Mouse (Mus musculus): ENCODE results near the gene Naa10.

The Naa10 gene

DNA sequence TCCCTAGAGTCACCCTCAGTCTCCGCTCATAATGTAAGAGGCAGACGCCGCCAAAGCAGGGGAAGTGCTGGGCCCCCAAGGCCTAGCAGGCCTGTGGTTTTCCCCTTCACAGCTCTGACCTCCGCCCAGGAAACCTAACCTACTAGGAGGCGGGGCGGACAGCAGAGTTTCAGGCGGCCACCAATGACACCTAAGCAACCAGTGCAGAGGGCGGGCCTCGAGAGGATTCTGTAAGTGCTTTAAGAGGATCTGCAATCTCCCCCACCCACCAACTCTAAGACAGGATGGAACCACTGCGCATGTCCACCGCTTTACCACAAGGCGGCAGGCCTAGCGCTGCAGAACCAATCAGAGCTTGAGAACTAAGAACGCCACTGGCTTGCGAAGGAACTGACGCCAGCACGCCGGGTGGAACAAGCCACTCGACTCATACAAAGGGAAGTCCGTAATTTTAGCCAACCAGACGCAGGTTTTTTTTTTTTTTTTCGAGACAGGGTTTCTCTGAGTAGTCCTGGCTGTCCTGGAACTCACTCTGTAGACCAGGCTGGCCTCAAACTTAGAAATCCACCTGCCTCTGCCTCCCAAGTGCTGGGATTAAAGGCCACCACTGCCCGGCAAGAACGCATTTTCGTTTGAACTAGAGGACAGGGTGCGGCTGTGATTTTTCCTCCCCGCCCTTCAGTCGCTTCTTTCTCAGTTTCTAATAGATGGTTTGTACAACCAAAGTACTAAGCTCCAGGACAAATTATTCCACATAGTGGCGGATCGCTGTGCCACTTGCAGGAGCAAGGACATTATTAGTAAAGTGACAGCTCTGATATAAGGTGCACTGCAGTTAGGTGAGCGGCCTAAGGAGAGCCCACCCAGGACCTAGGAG, 6.7 kb downstream of the Naa10 start:
- peak; percentile 87 to 88 for DNase-seq

GRCm38 (mm10) chrX:73911588-73911987, 10.2 kb downstream of the Naa10 start:
- DNase-seq: no peak

DNA sequence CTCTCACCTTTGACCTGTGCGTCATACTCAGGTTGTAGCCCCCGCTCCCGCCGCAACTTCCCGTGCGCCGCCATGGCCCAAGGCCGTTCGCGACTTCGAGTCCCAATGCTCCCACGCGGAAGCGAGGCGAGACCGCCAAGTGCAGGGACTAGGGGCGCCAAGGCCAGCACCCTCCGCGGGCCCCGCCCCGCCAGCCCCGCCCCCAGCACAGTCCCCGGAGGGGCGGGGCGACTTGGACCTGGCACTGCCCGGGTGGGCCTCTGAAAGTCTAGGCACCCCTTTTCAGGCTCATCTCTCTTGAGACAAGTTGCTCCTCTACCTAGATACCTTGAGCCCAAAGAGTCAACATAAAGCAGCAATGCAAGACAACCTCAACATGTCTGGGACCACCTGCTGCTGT, 10.6 kb downstream of the Naa10 start:
- no peak for DNase-seq

DNA sequence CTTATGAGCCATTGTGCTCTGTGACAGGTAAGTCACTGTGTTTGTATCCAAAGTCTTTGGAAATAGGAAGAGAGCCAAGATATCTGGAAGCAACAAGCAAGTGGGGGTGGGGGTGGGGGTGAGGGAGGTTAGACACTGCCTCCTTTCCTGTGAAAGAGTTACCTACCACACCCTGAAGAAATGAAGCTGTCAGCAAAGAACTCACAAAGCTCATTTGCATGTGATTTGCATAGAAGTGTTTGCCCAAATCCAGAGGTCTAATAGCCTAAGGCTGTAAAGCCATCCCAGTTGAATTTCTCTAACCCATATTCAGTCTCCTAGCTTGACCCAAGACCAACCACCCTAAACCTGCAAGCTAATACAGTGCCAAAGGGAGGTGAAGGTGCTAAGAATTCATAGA, 11.3 kb downstream of the Naa10 start:
- no peak for DNase-seq

GRCm38 (mm10) chrX:73910049-73910448, 11.7 kb downstream of the Naa10 start:
- DNase-seq: no peak

- DNase-seq: no peak
These were observed 23.8 kb downstream of the Naa10 start for GRCm38 (mm10) chrX:73897959-73898358.

DNA sequence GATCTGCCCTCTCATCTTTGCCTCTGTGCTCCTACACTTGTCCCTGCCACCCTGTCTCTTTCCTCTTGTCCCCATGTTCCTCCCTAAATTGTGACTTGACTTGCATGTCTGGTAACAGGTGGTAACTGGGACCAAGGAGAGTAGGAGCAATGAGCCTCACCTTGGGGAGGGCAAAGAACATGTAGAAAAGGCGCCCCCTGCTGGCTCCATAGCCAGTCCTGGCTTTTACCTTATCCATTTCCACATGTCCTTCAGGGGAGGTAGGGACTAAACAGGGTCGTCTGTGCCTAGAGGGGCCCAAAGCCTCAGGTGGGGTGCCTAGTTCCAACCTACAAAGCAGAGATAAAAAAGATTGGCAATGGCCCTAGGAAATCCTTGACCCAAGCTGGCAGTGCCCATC, 26.0 kb downstream of the Naa10 start, which contains the start of gene L1cam:
TSS of gene L1cam (minus strand) at position 387 of the 400 bp plus-strand sequence.
- peak; percentile 68 to 75 for DNase-seq

DNA sequence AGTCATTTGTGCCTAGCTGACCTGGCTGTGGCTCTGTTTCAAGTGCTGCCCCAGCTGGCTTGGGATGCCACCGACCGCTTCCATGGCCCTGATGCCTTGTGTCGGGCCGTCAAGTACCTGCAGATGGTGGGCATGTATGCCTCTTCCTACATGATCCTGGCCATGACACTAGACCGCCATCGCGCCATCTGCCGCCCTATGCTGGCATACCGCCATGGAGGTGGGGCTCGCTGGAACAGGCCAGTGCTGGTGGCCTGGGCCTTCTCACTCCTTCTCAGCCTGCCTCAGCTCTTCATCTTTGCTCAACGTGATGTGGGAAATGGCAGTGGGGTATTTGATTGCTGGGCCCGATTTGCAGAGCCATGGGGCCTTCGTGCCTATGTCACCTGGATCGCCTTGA, 28.9 kb downstream of the Naa10 start:
- peak; percentile 86 to 88 for DNase-seq

DNA sequence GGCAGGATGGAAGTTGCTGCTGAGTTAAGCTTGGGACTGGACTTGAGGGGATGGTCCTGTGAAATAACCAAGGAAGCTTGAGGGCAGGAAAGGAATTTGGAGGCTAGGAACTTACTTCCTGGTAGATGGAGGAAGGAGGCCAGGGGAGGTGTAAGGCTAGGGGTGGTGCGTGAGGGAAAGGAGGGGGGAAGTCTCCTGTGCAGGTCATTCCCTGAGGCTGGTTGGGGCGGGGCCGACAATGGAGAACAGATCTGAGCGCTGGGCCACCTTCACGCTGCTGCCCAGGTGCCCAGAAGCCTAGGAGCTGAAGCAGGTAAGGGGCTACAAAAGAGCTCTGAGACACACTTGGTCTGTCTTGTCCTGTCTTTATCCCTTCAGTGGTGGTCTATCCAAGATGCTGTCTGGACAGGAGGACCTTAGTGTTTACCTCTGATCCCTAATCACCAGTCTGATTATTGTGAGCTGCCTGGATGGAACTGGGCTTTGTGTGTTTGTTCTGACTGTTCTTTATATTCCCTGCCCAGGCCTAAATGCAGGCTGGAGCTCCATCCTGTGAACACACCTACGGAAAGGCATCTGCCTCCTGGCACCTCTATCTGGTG, 30.1 kb downstream of the Naa10 start, which contains the start of gene Avpr2:
TSS of gene Avpr2 (plus strand) at position 552 of the 602 bp plus-strand sequence.
- no peak for DNase-seq

DNA sequence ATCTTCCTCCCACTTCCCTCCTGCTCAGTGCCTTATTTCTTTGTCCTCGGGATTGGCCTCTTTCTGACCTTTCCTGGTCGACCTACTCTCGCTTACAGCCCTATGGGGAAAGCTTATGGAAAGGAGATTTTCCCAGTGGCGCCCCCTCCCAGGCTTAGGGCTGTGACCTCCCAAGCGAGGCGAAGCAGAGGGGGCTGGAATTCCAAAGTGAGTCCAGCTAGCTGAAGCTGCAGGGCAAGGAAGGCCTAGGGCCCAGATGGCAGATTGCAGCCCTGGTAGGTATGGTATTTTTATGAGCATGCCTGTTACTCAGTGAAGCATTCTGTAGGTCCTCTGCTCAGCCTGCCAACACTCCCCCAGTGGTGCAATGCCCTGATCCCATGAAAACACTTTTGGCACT, 40.3 kb downstream of the Naa10 start:
- DNase-seq: no peak

DNA sequence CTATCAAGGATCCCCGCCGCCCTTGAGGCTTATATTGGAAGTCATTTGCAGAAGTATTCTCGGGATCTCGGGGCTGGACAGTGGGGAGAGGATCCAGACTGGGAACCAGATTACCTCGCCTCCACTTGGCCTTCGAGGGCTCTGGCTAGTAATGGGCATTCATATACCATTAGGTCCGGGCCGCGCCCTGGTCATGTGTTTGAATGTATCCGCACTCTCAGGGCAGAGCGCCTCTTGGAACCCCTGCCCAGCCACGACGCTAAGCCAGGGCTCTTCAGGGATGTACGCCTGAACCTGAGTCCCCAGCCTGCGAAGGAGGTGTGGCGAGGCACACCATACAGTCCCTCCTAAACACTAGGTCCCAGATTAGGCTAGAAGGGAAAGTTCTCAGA, 40.7 kb downstream of the Naa10 start:
- peak in 1 of 2 experiments; percentile 23 for DNase-seq

DNA sequence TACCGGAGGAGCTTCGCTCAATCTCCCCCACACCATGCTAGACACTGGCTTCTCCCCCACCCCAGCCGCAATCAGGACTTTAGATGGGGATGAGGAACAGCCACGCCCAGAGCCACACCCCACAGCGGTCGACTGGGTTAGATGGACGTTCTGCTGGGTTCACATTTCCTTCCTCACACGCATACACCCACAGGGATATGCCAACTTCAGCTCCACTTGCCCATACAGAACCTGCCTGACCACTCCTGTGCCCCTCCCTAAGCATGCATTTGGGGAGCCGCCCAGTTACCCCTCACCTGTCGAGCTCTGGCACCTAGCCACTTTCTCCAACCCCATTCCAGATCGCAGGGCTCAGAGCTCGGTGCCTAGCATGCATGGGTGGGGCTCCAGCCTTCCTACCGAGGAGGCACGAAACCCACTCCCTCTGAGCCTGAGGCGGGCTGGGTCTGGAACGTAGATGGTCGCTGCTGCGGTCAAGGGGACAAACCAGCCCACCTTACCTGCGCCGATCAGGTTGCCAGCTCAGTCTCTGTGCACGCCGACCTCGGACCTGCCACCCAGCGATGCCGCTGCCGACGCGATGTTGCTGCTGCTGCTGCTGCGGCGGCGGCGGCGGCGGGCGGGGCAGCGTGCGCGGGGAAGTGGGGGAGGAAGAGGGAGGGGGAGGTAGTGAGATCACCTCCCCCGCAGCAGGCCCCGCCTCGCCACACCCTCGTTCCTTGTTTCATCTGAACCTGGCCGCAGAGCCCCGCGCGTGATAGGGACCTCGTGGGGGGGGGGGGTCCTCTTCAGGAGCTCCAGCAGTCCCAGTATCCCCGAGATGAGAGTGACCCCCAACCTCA, 41.3 kb downstream of the Naa10 start:
- DNase-seq: peak; percentile 71 to 75

- DNase-seq: peak in 1 of 2 experiments; percentile 0
These were observed 44.7 kb downstream of the Naa10 start for GRCm38 (mm10) chrX:73877014-73877413.

DNA sequence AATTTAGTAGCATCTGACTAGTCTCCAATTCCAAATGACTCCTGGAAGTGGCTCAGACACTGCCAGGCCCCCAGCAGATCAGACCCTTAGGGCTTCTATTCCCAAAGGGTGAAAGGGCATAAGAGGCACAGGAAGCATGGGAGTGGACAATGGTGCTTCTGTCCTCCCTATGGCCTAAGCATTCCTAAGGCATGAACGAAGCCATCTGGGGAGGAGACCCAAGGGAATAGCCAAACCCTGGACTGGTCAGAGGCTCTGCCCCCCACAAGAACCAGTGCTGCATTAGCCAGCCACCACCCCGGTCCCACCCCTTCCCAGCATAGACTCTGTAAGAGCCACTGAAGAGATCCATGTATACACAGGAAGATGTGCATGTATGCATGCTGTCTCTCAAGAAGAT, 45.9 kb downstream of the Naa10 start:
- peak in 1 of 2 experiments; percentile 0 for DNase-seq

DNA sequence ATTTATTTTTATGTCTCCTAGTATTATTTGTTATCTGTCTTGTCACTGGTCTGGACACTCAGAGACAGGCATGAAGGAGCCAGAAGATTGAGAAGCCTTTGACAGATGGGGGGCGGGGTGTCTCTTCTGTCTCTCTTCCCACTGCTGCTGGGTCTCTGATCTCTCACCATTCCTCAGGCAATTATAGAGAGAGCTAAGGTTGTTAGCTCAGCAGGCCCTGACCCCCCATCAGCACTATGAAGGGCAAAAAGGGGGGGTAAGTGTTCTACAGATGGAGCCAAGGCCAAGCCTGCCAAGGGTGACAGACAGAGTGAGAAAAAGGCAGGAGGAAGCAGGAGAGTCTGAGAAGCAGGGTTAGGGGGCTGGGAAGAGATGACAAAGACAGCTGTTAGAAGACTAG, 49.8 kb downstream of the Naa10 start:
- peak in 1 of 2 experiments; percentile 38 for DNase-seq

DNA sequence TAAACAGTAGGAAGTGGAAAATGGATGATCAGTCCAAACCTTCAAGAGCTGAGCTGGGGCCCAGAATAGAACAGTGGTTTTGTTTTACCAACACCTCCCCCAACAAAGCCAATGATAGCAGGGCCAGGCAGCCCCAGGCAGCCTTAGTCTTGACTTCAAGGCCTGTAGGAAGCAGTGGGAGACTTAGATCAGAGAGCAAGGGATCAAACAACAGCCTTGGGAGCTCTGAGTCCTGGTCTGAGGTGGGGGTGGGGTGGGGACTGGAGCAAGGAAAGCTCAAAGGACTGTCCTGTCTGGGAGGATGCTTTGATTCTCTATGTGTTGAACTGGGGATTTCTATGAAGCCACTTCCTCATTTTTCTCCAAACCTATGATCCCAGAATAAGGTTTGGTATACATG, 50.3 kb downstream of the Naa10 start:
- DNase-seq: peak in 1 of 2 experiments; percentile 0

- no peak for DNase-seq
These were observed 52.4 kb downstream of the Naa10 start for GRCm38 (mm10) chrX:73869334-73869733.

GRCm38 (mm10) chrX:73867852-73868251, 53.9 kb downstream of the Naa10 start:
- no peak for DNase-seq

- DNase-seq: peak; percentile 69 to 75
These were observed 54.5 kb downstream of the Naa10 start for GRCm38 (mm10) chrX:73867256-73867655.

Measured in cerebellum, postnatal 14 days (tissue).